Mouse (Mus musculus) limb, embryonic 12.5 days (tissue): ENCODE data around the gene Pmpcb. TPM values are rescaled to one million over a fixed set of nuclear protein-coding genes. Genes with fewer than 3 reads are reported as not detected.

Experiments used
- ATAC-seq: fragments of 200-750 bp; cut with Nextera tagmentation; 2 replicates; pipeline ENCODE4 v1.8.0; 2017; ENCODE audit warnings: low read depth, moderate TSS enrichment; ENCODE audit not compliant: insufficient number of reproducible peaks, insufficient read depth, low FRiP score, low TSS enrichment
- H3K27ac ChIP-seq: fragments of 300-500 bp; sonication (generic); 2 replicates; pipeline ENCODE4 v1.5.1; 2016; ENCODE audit warnings: mild to moderate bottlenecking, moderate library complexity
- H3K27me3 ChIP-seq: fragments of 300-500 bp; sonication (generic); 2 replicates; pipeline ENCODE4 v1.6.1; 2016; ENCODE audit warnings: mild to moderate bottlenecking, moderate library complexity
- H3K36me3 ChIP-seq: fragments of 300-500 bp; sonication (generic); 2 replicates; pipeline ENCODE4 v1.6.1; 2016; ENCODE audit warnings: mild to moderate bottlenecking, moderate library complexity
- H3K4me1 ChIP-seq: fragments of 300-500 bp; sonication (generic); replicated peaks from 2 replicates; pipeline ENCODE4 v1.6.1; 2016
- H3K4me2 ChIP-seq: fragments of 300-500 bp; sonication (generic); 2 replicates; pipeline ENCODE4 v1.6.1; 2016; ENCODE audit warnings: mild to moderate bottlenecking, moderate library complexity
- H3K4me3 ChIP-seq: fragments of 300-500 bp; sonication (generic); replicated peaks from 2 replicates; pipeline ENCODE4 v1.5.1; 2016; ENCODE audit warnings: mild to moderate bottlenecking
- H3K9ac ChIP-seq: fragments of 300-500 bp; sonication (generic); replicated peaks from 2 replicates; pipeline ENCODE4 v1.6.1; 2016; ENCODE audit warnings: mild to moderate bottlenecking, moderate library complexity
- H3K9me3 ChIP-seq: fragments of 300-500 bp; sonication (generic); 2 replicates; pipeline ENCODE4 v1.6.1; 2016; ENCODE audit warnings: mild to moderate bottlenecking, moderate library complexity
- WGBS: fragments of 180-500 bp; shearing (Covaris S2); methylation state at CpG from one replicate; pipeline ENCODE4 v1.1.7; 2016; 5-methylcytosine and 5-hydroxymethylcytosine counted together
- polyA plus RNA-seq: library from polyadenylated mRNA; unstranded; fragments of >200 nt; fragmentation: Nextera tagmentation; extraction: Ambion mirVana; gene quantifications from 2 replicates; pipeline ENCODE4 v1.2.1, GENCODE M21; 2016

Gene Pmpcb
- polyA plus RNA-seq, 1 experiment from 2014 or later, result 91.8 TPM

DNA sequence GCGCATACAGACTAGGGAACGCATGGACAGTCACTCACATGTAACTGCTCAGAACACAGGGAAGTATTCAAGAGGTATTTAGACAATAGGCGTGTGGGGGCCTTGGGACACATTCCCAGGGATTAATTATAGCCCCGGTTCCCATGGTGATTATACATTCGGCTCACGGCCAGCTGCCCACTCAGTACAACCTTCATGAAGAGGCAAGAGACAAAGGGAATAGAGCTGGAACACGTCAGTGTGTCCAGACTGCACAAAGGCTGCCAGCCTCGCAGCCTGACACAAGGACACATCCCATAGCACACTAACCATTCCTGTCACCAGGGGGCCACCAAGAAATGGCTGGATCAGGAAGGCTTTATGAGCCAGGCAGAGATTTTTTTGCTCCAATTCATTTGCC lies 4.0 kb upstream of the Pmpcb start:
- H3K4me3 ChIP-seq, result no peak overlapping the region
- WGBS, result 50% methylated on average over 8 of the region's 8 CpGs
- peak; percentile 37; the same call in 1 of the 2 replicates for ATAC-seq

DNA sequence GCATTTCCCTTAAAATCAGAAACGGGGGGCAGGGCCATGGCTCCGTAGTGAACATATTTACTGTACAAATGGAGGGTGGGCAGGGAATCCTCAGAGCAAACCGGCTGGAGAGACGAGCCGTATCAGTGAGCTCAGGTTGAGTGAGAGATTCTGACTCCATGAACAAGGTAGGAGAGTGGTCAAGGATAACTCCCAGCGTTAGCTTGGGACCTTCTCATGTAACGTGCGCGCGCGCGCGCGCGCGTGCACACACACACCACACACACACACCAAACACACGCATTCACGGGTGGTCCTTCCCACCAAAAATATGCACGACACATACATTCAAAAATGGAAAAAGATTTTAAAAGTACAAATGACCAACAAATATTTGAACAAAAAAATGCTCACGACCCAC lies 1.8 kb upstream of the Pmpcb start:
- H3K27ac ChIP-seq, result no peak overlapping the region
- H3K36me3 ChIP-seq, result peaks cover 17% of the 10 kb centered on the region

More for the DNA sequence above, 4.0 kb upstream of the Pmpcb start:
- Histone ChIP-seq H3K36me3 (no peaks in the 10 kb centered on the region), H3K27me3 (no peaks in the 10 kb centered on the region), H3K4me2 (no peak overlapping the region), H3K4me1 (peaks cover 7% of the 10 kb centered on the region), H3K27ac (no peak overlapping the region), H3K9me3 (no peaks in the 10 kb centered on the region), H3K9ac (no peak overlapping the region)

DNA sequence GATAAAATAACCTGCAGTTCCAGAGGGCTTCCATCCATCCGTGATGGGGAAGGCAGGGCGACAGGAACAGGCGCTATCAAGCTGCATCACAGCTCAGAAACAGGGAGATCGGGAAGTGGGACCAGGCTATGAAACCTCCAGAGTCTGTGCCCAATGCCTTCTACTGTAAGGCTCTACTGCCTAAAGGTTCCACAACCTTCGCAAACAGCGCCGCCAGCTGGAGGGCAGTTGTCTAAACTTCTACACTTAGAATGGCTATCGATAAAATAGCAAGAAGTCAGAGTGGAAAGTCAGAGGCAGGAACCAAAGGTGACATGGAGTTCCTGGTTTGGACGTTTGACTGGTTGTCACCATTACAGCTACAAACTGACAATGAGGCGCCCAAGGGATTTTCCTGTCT lies 1.4 kb upstream of the Pmpcb start:
- Histone ChIP-seq H3K9me3 (no peaks in the 10 kb centered on the region), H3K4me1 (peaks cover 12% of the 10 kb centered on the region), H3K4me3 (peak overlapping the region; percentile 13), H3K27me3 (no peaks in the 10 kb centered on the region), H3K9ac (no peak overlapping the region), H3K27ac (no peak overlapping the region), H3K36me3 (peaks cover 21% of the 10 kb centered on the region), H3K4me2 (peak overlapping the region; percentile 30; the same call in 1 of the 2 replicates)
- 29% methylated on average over 10 of the region's 10 CpGs for WGBS
- no peak for ATAC-seq

More for the DNA sequence above, 1.8 kb upstream of the Pmpcb start:
- H3K4me2 ChIP-seq, result no peak overlapping the region
- 84% methylated on average over 20 of the region's 20 CpGs for WGBS
- H3K9ac ChIP-seq, result no peak overlapping the region
- no peak for ATAC-seq
- H3K9me3 ChIP-seq, result no peaks in the 10 kb centered on the region
- H3K4me1 ChIP-seq, result peaks cover 12% of the 10 kb centered on the region
- H3K4me3 ChIP-seq, result peak overlapping the region; percentile 13; the same call in 1 of the 2 replicates
- no peaks in the 10 kb centered on the region for H3K27me3 ChIP-seq

DNA sequence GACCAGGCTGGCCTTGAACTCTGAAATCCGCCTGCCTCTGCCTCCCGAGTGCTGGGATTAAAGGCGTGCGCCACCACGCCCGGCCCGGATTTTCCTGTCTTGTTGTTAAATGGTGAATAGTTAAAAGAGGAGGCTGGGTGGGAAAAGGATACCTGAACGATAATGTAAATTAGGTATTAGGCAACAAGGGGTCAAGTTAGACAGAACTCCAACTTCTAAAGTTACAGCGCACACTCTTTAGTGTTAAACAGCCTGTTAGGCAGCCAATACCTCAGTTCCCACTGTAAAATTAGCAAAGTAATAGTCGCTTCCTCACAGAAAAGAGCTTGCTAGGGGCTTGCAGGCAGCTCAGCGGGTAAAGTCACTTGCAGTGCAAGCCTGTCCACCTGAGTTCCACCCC lies 895 bp upstream of the Pmpcb start:
- Histone ChIP-seq H3K4me2 (no peak overlapping the region), H3K27ac (no peak overlapping the region), H3K9ac (no peak overlapping the region), H3K27me3 (no peaks in the 10 kb centered on the region), H3K4me3 (no peak overlapping the region), H3K4me1 (peaks cover 12% of the 10 kb centered on the region), H3K36me3 (peaks cover 23% of the 10 kb centered on the region), H3K9me3 (no peaks in the 10 kb centered on the region)
- WGBS, result 89% methylated on average over 11 of the region's 11 CpGs
- no peak for ATAC-seq

DNA sequence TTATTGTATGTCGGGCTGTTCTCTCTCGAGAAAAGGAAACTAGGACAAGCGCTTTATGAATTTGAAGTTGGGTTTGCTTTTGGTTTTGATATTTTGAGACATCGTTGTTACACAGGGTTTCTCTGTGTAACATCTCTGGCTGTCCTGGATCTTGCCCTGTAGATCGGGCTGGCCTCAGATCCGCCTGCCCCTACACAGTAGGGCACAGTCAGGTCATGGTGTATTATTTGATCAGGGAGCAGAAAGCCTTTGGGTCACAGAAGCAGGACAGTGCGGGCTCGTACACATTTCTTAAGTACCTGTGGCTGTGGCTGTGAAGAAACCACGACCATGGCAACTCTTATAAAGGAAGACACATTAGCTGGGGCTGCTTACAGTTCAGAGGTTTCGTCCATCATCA lies 679 bp downstream of the Pmpcb start:
- 25% methylated on average over 10 of the region's 10 CpGs for WGBS
- no peaks in the 10 kb centered on the region for H3K27me3 ChIP-seq
- H3K4me2 ChIP-seq, result peak overlapping the region; percentile 82
- peaks cover 12% of the 10 kb centered on the region for H3K4me1 ChIP-seq
- H3K27ac ChIP-seq, result no peak overlapping the region
- H3K9ac ChIP-seq, result peak overlapping the region; percentile 83
- H3K36me3 ChIP-seq, result peaks cover 39% of the 10 kb centered on the region
- no peak for ATAC-seq
- H3K9me3 ChIP-seq, result no peaks in the 10 kb centered on the region
- H3K4me3 ChIP-seq, result peak overlapping the region; percentile 82

DNA sequence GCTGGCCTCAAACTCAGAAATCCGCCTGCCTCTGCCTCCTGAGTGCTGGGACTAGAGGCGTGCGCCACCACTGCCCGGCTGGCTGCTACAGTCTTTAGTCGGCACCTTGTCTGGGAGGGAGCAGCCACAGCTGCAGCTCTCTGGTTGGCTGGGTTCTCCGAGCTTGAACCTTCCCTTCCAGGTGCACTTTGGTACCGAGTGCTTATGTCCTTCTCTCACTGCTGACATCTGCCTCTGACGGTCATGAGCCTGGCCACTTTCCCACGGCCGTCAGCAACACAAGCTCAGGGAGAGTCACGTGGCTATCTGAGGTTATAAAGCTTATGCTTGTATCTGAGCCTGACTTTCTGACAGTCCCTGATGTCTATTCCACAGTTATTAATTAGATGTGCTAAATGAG lies 2.2 kb downstream of the Pmpcb start:
- H3K4me2 ChIP-seq, result no peak overlapping the region
- no peak overlapping the region for H3K9ac ChIP-seq
- no peak overlapping the region for H3K27ac ChIP-seq
- H3K9me3 ChIP-seq, result no peaks in the 10 kb centered on the region
- no peak for ATAC-seq
- no peak overlapping the region for H3K4me3 ChIP-seq
- peaks cover 8% of the 10 kb centered on the region for H3K4me1 ChIP-seq
- WGBS, result 90% methylated on average over 11 of the region's 11 CpGs
- H3K27me3 ChIP-seq, result no peaks in the 10 kb centered on the region
- peaks cover 54% of the 10 kb centered on the region for H3K36me3 ChIP-seq

DNA sequence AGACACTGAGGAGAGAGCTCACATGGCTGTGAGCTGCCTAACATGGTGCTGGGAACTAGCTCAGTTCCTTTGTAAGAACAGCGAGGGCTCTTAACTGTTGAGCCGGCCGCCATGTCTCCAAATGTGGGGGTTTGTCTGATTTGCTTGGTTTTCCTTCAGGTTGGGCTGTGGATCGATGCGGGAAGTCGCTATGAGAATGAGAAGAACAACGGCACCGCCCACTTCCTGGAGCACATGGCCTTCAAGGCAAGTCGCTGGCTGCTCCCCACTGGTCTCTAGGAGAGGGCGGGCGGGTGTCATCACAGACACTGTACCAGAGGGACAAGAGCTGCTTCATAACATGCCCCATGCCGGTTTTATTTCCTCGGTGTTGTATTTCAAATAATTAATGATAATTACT lies 2.9 kb downstream of the Pmpcb start:
- WGBS, result 88% methylated on average over 13 of the region's 13 CpGs
- Histone ChIP-seq H3K4me2 (no peak overlapping the region), H3K4me3 (no peak overlapping the region), H3K4me1 (peaks cover 8% of the 10 kb centered on the region), H3K27me3 (no peaks in the 10 kb centered on the region), H3K36me3 (peaks cover 61% of the 10 kb centered on the region), H3K27ac (no peak overlapping the region), H3K9ac (no peak overlapping the region), H3K9me3 (no peaks in the 10 kb centered on the region)
- no peak for ATAC-seq

DNA sequence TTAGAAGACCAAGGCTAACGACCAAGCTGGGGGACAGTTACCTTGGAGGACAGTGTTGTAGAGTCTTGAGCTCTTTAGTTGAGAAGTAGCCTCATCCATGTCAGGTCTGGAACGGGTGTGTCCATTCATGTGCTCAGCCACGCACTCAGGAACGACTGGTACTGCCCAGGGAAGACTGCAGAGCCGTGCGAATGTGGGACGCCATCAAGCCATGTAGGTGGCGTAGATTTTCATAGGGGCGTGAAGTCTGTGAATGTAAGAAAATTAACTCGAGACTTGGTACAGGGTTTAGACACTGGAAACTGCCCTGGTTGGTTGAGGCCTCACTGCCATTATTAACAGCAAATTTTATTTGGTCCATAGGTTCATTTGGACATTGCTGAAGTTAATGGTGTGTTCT lies 6.7 kb downstream of the Pmpcb start:
- Histone ChIP-seq H3K36me3 (peaks cover 96% of the 10 kb centered on the region), H3K27ac (no peak overlapping the region), H3K9ac (no peak overlapping the region), H3K4me3 (no peak overlapping the region), H3K27me3 (no peaks in the 10 kb centered on the region), H3K9me3 (no peaks in the 10 kb centered on the region), H3K4me1 (no peaks in the 10 kb centered on the region), H3K4me2 (no peak overlapping the region)
- no peak for ATAC-seq
- WGBS, result 92% methylated on average over 10 of the region's 10 CpGs

DNA sequence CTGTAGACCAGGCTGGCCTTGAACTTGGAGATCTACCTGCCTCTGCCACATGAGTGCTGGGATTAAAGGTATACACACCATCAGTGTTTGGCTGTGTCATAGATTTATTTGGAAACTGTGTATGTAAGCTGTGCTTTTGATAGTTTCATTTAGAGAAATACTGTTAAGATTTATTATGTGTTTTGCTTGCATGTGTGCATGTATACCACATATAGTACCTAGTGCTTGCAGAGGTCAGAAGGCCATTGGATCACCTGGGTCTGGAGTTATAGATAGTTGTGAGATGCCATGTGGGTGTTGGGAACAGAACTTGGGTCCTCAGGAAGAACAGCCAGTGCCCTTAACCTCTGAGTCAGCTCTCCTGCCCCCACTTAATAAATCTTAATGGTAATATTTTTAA lies 7.7 kb downstream of the Pmpcb start:
- Histone ChIP-seq H3K27ac (no peak overlapping the region), H3K27me3 (no peaks in the 10 kb centered on the region), H3K9ac (no peak overlapping the region), H3K9me3 (no peaks in the 10 kb centered on the region), H3K4me1 (no peaks in the 10 kb centered on the region), H3K4me3 (no peak overlapping the region), H3K4me2 (no peak overlapping the region), H3K36me3 (peaks cover 96% of the 10 kb centered on the region)
- no peak for ATAC-seq

DNA sequence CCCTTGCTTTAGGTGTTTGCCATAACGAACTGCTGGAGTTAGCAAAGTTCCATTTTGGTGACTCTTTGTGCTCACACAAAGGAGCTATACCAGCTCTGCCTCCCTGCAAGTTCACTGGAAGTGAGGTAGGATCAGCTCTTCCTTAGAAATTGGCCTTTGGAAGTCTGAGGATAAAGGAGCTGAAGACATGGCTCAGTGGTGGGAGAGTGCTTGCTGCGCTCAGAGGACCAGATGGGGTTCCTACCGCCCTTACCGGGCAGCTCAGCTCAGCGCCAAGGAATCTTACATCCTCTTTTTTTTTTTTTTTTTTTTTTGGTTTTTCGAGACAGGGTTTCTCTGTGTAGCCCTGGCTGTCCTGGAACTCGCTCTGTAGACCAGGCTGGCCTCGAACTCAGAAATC lies 9.0 kb downstream of the Pmpcb start:
- Histone ChIP-seq H3K4me3 (no peak overlapping the region), H3K9ac (no peak overlapping the region), H3K4me1 (no peaks in the 10 kb centered on the region), H3K36me3 (peaks cover 99% of the 10 kb centered on the region), H3K4me2 (no peak overlapping the region), H3K27ac (no peak overlapping the region), H3K27me3 (no peaks in the 10 kb centered on the region), H3K9me3 (no peaks in the 10 kb centered on the region)
- ATAC-seq, result no peak
- 96% methylated on average over 8 of the region's 8 CpGs for WGBS

DNA sequence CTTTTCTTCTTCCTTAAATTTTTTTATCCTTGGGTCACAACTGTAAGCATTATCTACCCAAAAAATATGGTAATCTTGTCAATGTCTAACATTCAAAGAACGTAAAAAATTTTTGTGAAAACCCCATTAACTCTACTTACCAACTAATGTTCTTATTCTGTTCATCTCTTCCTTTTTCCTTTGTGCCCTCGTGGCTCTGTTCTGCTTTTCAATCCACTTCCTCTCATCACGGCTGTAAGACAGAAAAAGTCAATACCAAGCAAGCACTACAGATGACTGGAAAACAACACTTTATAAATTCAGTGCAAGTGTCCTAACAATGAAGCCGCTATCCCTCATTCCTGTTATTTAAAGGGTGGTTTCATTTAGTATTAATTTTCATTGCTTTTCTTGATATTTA lies 31.6 kb downstream of the Pmpcb start:
- Histone ChIP-seq H3K36me3 (peaks cover 72% of the 10 kb centered on the region), H3K27ac (no peak overlapping the region), H3K9ac (no peak overlapping the region), H3K9me3 (no peaks in the 10 kb centered on the region), H3K4me3 (no peak overlapping the region), H3K4me1 (no peaks in the 10 kb centered on the region), H3K27me3 (no peaks in the 10 kb centered on the region), H3K4me2 (no peak overlapping the region)
- 91% methylated on average over 4 of the region's 4 CpGs for WGBS
- no peak for ATAC-seq

DNA sequence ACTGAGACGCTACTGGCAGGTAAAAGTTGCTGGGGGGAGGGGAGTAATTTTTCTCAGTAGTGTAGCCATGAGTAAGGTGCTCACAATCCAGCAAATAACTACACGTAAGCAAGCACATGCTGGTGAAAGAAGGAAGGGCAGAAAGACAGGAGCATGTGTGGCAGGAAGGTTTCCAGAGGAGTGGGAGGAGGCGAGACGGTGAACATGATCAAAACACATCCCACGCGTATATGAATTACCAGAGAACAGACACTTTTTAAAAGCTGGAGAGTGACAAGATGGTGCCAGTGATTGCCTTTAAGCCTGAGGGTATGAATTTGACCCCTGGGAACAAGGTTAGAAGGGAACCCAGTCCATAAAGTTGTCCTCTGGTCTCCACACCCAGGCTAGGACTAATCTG lies 32.9 kb downstream of the Pmpcb start:
- 94% methylated on average over 6 of the region's 6 CpGs for WGBS
- H3K36me3 ChIP-seq, result peaks cover 72% of the 10 kb centered on the region
- H3K4me3 ChIP-seq, result no peak overlapping the region
- ATAC-seq, result no peak
- no peaks in the 10 kb centered on the region for H3K4me1 ChIP-seq
- no peaks in the 10 kb centered on the region for H3K9me3 ChIP-seq
- H3K9ac ChIP-seq, result no peak overlapping the region
- no peaks in the 10 kb centered on the region for H3K27me3 ChIP-seq
- H3K4me2 ChIP-seq, result no peak overlapping the region
- no peak overlapping the region for H3K27ac ChIP-seq
